Mouse (Mus musculus): Measurements from ENCODE around the gene Calml4.

GRCm38 (mm10) chr9:62848641-62849040, 9.2 kb upstream of the Calml4 start:
- TF ChIP-seq POLR2A (IDR thresholded peaks at IDR 0.05; ENCODE audit: borderline replicate concordance, control insufficient read depth, low read depth, low read length) (no peak), CTCF (IDR thresholded peaks at IDR 0.05; ENCODE audit: control insufficient read depth, insufficient read depth, low read length) (no peak)

Measured in bone marrow, adult 2 months (tissue).